Mouse (Mus musculus): ENCODE results near the gene Slit3.

- no peak for TF ChIP-seq CTCF (IDR thresholded peaks at IDR 0.05; ENCODE audit: low read depth)
- peak; percentile 66 for TF ChIP-seq EP300 (IDR thresholded peaks at IDR 0.05; ENCODE audit: low read depth)
Measured at GRCm38 (mm10) chr11:35395376-35395775, 274.4 kb downstream of the Slit3 start.
